Mouse (Mus musculus) gastrocnemius, postnatal 4 days (tissue): ENCODE results near the gene Pdilt. TPM values are rescaled to one million over a fixed set of nuclear protein-coding genes. Genes with fewer than 3 reads are reported as not detected.

ENCODE experiments used
- DNase-seq, 2 experiments: peaks; one replicate each; pipeline ENCODE4 v3.0.0; 2021 to 2022; ENCODE audit warnings: low spot score in 2 of 2, mixed read lengths in 2 of 2
- total RNA-seq, 2 experiments: library from RNA; stranded (reverse); gene quantifications; 2 replicates each; pipeline ENCODE4 v1.2.3; 2021

The Pdilt gene
- total RNA-seq, 2 experiments from 2014 or later, result not detected

DNA sequence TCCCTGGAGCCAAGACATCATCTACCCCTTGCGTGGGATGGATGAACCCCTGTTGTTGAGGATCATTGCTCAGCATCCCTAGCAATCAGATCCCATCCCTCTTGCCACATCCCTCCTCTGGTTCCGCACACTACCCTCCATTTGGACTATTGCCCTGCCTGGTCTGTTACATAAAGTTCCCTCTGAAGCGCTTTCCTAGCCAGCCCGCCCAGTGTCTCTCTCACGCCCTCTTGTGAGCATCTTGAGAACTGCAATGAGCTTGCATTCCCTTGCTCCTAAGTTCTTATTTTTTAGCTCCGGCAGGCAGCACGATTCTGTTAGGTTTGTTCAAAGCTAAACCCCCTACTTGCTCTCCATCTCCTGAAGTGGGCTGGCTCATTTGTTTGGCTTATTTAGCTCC is 10.2 kb downstream of the Pdilt start:
- DNase-seq, result no peak

DNA sequence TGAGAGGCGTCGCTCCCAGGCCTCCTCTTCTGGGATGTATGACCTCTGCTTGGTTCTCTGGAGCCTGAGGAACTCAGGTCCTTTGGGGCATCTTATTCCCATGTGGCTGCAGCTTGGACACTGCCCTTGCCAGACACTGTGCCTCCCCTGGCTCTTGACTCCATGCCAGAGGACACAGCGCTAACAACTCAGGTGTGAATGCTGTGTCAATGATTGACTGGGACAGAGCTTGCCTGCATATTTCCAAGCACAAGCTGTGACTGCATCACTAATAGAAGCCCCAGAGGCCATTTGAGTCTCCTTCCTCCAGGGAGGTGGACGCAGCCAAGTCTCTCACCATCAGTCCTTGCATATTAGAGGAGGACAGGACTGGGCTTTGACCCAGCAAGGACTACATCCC is 12.1 kb downstream of the Pdilt start:
- no peak for DNase-seq

DNA sequence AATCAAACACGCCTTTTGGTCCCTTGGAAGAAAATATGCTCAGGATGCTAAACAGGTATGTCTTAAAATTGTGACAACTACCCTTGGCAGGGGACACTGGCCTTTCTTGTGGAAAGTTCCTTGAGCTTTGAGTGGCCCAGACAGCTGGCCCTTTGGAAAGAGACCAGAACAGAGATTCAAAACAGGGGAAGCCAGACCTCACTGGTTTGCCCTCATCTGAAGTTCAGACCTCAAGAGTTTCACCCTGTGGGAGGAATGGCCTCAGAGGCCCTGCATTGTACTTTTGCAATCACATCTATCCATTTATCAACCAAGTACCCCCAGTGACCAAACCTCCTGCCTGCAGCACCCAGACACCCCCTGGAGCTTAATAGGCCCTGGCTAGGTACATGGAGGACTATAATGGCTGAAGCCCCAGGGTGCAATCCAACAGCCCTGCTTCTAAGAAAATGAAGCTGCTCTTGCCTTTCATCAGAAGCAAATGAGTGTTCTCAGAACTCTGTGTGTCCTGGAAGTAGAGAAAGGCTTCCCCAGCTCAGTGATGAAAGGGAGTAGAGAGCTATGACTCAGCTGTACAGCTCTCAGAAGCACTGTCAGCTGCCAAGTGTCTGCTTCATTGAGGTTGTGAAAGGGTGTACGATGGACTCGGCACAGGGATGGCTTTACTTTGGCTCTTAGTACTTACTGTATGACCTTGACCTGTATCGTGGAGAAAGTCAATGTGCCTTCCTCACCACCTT is 33.1 kb downstream of the Pdilt start:
- no peak for DNase-seq

DNA sequence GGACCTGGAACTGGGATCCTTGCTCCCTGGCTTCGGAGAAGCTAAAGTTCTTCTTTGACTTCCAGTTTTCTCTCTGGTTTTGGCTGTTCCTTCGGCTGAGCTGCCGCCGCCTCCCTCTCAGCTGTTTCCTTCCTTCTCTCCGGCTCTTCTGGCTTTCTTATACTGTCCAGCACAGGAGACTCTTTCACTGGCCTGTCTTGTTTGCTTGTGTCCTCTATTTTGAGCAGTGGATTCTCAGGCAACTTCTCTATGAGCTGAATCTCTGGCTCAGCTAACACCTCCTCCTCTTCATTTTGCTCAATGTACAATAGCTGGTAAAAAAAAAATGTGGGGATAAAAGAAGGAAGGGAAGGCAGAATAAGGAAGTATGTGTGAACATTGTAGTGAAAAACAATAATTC is 36.6 kb downstream of the Pdilt start:
- DNase-seq, result no peak

DNA sequence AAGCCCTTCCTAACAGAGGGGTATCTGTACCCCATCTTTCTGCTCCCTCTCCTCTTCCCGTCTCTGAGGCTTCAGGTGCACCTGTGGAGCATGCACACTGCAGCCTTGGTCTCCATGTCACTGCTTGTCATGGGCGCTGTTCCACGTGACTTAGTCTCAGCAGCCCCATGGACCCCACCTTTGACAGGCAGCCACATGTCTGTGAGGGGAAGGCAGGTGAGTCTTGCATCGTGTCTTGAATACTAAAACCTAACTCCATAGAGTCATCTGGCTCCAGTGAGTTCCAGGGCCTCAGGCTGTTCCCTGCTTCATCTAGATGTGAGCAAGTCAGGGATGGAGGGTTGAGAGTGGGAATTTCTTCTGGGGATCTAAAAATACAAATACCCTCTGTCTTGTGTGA is 39.1 kb downstream of the Pdilt start:
- DNase-seq, result no peak

DNA sequence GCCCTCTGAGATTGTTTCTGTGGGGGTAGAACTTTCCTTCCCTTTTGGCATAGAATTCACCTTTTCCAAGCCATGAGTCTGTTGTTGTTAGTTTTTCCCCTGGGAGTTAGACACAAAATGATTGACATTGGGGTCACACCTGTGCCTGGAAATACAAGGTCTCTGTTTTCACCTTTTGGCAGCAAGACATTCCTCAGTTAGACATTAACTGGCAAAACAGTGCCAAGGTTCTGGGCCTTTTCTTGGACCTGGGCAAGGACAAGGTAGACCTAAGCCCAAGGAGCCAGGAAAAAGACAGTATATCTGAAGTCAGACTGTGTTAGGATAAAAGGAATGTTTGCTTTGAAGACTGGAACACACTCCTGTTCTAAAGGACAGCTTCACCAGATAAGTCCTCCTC is 44.0 kb downstream of the Pdilt start, which contains the start of gene Umod:
Gene Umod (minus strand): TSS at position 27 of the 400 bp plus-strand sequence.
- DNase-seq, result no peak

DNA sequence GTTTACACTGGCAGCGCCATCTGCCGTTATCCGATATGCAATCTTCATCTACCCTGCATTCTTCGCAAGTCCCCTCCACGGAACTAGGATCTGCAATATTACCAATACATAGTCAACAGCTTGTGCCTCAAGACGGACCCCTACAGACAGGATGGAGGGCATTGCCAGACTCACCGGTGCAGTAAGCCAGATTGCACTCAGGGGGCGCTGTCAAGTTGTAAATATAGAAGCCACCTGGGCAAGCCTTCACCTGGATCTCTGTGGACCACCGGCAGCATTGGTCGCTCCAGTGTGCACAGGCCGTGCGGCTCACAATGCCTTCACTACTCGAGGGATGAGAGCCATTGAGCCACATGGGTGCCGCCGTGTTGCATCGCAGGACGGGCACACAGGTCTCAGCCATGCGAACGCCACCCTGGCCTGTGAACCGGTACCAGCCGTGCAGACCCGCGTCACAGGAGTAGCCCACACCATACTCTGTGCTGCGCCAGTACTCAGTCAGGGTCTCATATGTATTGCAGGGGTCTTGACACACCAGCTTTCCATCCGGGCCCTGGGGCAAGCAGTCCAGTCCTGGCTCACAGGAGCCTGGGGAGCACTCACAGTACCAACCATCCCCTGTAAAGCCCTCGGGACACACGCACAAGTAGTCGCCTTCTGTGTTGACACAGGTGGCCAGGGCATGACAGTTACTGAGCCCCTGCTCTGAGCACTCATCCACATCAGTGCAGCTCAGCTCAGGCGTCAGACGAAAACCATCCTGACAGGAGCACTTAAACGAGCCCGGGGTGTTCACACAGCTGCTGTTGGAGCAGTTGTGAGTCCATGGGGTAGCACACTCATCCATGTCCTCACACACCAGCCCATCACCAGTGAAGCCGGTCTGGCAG is 46.5 kb downstream of the Pdilt start:
- DNase-seq, result peak in 1 of 2 experiments; percentile 7

DNA sequence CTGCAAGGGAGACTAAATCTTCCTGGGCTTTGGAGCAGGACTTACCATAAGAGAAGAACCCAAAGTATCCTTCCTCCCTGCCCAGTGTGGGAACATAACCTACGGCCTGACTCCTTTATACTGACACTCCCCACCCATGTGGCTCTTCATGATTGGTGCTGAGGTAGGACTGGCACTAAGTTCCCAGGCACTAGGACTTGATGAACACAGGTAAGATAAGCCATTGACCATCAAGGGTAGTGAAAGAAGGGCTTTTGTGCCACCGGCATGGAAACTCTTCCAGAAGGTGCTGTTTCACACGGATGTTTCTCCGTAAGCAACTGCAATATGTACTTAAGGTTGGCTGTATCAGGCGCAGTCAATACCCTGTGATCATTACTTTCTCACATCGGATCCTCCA is 64.1 kb downstream of the Pdilt start, which contains the start of gene Gp2:
Gene Gp2 (minus strand): TSS at position 101 of the 400 bp plus-strand sequence.
- no peak for DNase-seq

DNA sequence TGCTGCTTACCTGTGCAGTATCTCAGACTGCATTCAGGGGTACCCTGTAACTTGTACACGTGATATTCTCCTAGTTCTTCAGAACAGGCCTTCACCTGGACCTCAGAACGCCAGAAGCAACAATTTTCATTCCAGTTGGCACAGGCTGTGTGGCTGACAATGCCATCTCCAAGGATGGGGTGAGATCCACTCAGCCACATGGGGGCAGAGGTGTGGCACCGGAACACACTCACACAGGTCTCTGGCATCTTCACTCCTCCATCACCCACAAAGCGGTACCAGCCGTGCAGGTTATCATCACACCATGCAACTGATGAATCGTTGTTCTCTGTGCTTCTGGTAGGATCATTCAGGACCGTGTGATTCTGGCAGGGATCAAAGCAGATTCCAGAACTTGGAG is 69.1 kb downstream of the Pdilt start:
- no peak for DNase-seq

DNA sequence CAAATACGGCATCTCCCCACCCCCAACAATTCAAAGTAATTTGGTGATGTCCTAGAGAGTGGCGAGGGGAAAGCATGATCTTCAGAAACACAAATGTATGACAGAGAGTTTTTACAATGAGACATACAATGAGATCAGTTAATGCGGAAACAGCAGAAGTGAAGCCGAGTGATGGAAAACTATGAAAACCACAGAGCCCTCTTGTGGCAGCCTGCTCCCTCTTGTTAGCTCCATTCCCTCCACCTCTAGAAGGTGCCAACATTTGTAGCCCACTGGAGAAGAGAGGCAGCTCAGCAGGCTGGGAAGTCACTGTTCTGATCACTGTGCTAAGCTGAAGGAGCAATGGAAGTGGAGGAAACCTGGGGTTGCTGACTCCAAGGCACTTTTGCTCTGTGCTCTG is 79.4 kb downstream of the Pdilt start:
- no peak for DNase-seq

DNA sequence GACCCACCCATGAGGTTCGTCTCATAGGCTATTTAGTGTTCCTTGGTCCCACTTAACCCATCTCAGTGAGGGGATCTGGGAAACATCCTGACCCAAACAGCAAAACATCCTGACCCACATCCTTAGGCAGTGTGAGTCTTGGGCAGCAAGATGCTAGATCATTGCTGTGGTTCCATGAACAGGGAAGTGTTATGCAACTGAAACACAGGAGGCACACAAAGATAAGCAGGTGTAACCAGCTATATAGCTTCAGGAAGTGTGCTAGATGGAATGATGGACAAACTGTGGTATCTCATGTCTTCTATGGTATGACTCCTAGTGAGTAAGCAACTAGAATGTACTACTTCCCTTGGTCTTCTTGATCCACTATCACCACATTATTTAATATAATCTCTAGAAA is 81.4 kb downstream of the Pdilt start:
- no peak for DNase-seq

Other genes with a start within 250 kb of the Pdilt start
- not detected for gene Gp2, start 64.2 kb downstream of the Pdilt start, total RNA-seq
- not detected for gene Umod, start 44.2 kb downstream of the Pdilt start, total RNA-seq
- under 1 TPM; 0.22 to 0.91 TPM for gene Acsm5, start 4.0 kb downstream of the Pdilt start, total RNA-seq
- not detected for gene Acsm2, start 30.9 kb upstream of the Pdilt start, total RNA-seq
- gene Acsm1, start 83.5 kb upstream of the Pdilt start, total RNA-seq, result under 1 TPM in 1 of 2 experiments, not detected in 1; 0.26 TPM
- not detected for gene Acsm4, start 166.5 kb upstream of the Pdilt start, total RNA-seq
- gene Thumpd1, start 197.3 kb upstream of the Pdilt start, total RNA-seq, result 10 to 100 TPM; 25.6 to 28.6 TPM
- not detected for gene Acsm3, start 237.4 kb upstream of the Pdilt start, total RNA-seq